Mouse (Mus musculus): ENCODE measurements at regions not wholly inside any gene's neighbourhood (a gene's known extent, or its start where the extent isn't known, plus 50 kb on each side); places are given as distances from the start of the nearest gene placed in this dataset.

GRCm38 (mm10) chr3:34565386-34565785 is 84.8 kb upstream of the Sox2 start:
- TF ChIP-seq CTCF (IDR thresholded peaks at IDR 0.05; ENCODE audit: low read depth) (no peak), EP300 (IDR thresholded peaks at IDR 0.05; ENCODE audit: low read depth) (no peak)
